Mouse (Mus musculus): Measurements from ENCODE around the gene Ifit1bl1.

The Ifit1bl1 gene

GRCm38 (mm10) chr19:34546211-34546610 lies 55.5 kb downstream of the Ifit1bl1 start:
- no peak for DNase-seq (ENCODE audit: low read depth, low spot score)
